Mouse (Mus musculus) retina, postnatal 7 days (tissue): ENCODE data around the gene Syk.
A peak's percentile ranks its signal among the peaks of the same experiment; 100 is the strongest.

Experiments used
- DNase-seq: peaks from one replicate; pipeline ENCODE4 v3.0.0-alpha.2; 2012; ENCODE audit warnings: low read depth, low spot score

The Syk gene

DNA sequence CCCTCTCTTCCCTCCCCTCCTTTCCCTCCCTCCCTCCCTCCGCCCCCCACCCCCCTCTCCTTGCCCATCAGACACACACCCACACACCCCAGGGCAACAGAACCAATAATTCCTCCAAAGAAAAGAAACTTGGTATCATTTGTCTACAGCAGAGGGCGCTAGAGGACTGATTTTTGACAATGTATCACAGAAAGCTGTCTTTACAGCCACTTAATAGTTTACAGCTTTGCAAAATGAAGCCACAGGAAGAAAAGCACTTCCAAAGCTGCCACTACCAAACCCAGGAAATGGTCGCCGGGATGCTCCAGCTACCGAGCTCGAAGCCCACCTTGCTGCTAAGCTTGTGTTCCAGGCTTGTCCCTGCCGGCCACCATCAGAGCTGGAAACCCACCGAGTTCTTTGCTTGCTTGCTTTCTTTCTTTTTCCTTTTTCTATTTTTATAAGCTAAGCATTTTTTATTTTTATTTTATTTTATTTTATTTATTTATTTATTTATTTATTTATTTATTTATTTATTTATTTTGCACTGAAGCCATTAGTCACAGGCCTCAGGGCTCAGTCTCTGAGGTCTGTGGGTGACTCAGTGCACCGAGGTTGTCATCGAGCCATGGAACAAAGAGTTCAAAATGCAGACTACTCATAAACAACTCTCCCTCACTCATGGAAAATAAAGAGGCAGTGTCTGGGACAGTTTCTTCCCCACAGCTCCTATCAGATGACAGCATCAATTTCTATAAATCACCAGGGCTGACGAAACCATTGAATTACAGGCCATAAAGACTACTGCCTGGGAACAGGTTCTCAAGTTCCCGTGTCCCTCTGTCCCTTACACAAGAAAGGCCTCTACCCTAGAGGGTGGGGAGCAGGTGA lies 68.6 kb downstream of the Syk start:
- DNase-seq: peak; percentile 67

DNA sequence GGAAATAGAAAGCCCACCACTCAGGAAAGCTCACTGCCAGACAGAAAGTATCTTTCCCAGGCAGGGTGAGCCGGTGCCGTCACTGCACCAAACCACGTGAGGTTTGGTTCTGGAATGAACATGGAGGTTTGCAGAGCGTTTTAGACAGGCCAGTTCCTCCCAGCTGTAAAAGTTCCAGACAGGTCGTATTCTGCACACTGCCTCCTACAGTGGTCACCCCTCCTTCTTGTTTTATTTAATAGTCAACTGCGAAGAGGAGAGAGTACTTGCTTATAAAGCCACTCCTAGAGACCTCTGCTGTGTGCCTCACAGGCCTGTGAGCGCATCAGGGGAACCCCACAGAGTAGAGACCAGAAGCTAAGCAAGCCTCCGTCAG lies 69.3 kb downstream of the Syk start:
- no peak for DNase-seq

DNA sequence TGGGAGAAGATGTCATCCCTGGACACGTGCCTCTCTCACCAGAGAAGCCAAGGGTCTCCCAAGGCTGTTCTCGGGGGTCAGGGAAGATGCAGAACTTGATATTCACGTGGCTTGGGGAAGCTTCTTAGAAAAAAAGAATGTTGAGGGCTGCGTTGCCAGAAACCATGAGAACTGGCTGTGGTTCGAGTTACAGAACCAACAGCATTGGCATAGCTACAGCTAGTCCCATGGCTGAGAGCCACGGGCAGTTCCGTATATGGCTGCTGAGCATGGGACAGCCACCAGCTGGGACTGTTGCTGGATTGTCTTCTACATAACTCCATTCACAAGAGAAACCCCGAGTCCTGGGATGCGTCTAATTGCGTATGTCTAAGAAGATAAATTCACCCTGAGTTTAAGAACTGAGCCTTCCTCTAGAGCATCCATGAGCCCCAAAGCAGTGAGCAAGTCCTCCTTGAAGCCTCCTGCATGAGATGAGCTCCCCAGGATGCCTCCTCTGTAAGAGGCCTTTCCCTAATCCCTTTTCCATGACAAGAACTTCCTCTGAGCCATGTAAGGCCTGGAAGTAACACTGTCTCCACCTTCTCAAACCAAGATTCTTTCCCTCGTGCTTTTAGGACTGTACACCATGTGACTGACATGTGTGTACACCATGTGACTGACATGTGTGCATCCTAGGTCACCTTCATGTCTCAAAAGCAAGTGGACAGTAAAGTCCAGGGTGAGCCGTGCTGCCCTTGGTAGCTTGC lies 71.3 kb downstream of the Syk start:
- no peak for DNase-seq

DNA sequence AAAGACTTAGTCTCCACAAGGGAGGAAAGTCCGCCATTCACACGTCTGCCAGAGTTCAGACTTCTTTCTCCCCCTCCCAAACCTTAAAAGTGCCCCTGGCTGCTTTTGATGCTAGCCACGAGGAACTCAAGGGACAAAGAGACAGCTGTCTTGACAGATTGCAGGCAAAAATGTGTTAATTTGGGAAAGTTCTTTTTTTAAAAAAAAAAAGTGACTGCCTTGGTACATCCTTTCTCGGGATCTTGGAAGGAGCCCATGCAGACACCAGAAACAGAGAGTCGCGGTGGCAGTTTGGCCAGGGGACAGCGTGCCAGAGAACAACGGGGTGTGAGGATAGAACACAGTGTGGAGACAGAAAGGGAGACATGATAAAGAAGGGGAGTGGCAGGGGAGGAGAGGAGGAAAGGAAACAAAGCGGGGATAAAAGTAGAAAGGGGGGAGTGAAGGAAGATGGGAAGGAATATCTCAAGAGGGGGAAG lies 71.9 kb downstream of the Syk start:
- DNase-seq: no peak

DNA sequence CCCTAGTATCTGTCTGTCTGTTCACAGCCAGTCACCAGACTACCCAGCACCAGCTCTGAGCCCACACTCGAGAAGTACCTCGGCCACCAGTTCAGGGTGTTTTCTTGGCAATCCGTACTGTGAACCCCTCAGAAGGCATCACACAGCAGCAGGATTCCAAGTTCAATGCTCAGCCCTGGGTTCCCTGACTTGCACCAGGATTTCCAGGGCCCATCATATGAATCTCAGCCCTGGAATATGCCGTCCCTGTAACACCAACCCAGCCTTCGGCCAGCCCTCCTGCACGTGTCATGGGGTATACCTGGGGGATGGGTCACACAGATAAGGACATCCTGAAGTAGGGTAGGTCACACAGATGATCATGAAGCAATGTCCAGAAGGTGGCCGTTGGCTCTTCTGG lies 75.0 kb downstream of the Syk start:
- no peak for DNase-seq

DNA sequence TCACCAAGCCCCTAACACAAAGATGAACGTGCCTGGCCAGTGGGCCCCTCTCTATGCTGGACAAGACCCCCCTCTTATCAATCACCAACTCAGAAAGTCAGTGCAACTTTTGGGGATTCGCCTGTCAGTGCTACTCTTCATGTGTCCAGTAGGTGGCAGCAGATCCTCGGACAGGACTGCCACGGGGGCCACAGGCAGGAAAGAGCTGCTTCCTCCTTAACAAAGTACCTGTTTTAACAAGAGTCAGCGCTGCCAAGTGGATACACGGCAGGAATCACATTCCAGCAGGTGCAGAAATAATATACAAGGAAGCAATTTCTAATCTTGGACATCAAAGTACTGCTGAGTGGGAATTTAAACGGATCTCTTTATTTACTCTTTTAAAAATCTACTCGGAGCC lies 75.5 kb downstream of the Syk start:
- DNase-seq: peak; percentile 39

DNA sequence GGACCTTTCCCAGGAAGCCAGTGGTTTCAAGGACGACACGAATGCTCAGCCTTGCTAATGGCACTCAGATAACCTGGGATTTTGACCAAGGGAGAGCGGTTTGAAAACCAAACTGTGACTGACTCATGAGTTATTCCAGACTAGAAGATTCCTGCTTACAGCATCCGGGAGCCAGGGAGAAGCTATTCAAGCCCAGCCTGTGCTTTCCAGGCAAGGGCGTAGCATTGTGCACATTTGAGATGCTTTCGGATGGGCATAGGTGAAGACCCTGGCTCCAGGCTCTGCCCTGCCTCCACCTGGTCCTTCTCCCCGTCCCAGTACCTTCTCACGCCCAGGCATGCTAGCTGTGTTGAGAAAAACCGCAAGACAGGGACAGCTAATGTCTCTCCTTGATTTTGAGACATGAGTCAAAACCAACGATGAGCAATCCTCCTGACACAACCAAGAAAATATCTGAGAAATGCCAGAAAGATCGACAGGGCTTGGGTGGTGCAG lies 76.2 kb downstream of the Syk start:
- DNase-seq: no peak

DNA sequence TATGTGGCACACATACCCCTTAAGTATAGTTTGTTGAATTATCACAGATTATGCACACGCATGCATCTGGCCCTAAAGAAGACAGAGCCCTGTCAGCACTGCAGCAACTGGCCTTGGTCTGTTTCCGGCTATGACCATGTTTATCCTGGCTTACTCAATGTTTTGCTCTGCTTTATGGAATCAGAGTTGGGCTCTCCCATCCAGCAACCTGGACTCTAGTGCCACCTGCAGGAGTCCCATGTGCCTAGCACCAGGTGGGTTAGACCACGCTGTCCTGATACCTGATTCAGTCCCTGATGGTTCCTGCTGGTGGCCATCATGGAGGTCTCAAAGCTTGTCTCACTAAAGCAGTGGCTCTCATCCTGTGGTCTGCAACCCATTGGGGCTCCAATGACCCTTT lies 86.9 kb downstream of the Syk start:
- no peak for DNase-seq

DNA sequence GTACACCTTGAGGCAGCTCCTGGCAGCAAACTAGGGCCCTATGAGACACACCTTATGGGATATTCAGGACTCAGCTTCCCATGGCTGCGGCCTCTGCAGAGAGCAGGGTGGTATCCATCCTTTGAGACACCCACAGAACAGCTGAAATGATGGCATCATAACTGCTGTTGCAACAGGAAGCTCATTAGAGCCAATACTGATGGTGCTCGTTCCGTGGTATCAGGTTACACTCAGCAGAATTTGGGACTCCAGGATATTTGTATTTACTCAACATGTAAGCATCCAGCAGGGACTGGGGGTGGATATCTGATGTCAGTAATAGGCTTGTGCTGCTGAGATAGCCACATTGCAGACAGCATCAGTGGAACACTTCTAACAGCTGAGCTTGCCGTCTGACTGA lies 90.3 kb downstream of the Syk start:
- no peak for DNase-seq

DNA sequence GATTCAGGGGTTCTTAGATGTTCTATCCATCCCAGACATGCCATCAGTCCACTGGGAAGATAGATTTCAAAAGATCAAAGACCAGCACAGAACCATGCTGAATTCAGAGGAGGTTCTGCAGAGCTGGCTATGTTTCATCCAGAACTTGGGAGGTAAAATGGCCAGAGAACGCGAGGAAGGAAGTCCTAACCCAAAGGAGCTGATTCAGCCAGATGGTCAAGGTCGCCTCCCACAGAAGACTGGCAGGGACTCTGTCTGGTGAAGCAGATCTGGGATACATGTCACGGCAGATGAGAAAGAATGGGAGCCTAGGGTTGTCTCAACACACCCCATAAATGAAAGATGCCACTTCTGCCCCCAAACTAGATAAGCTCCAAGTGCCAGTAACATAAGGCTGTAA lies 90.9 kb downstream of the Syk start:
- no peak for DNase-seq

DNA sequence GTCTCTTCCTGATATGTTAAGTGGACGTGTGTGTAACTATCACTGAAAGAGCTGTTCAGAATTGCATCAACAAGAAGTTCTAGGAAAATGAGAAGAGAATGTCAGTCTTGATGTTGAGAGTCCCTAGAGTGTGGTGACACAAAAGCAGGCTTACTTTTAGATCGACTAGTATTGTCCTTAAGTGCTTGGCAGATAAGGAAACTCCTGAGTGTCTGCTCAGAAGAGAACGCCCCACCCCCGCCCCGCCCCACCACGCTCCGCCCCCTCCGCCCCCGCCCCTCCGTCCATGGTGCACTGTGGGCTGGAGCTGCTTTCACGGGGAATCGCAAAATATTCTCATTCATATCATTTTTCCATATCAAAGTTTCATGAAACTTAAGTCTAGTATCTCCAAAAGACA lies 91.9 kb downstream of the Syk start:
- DNase-seq: no peak

DNA sequence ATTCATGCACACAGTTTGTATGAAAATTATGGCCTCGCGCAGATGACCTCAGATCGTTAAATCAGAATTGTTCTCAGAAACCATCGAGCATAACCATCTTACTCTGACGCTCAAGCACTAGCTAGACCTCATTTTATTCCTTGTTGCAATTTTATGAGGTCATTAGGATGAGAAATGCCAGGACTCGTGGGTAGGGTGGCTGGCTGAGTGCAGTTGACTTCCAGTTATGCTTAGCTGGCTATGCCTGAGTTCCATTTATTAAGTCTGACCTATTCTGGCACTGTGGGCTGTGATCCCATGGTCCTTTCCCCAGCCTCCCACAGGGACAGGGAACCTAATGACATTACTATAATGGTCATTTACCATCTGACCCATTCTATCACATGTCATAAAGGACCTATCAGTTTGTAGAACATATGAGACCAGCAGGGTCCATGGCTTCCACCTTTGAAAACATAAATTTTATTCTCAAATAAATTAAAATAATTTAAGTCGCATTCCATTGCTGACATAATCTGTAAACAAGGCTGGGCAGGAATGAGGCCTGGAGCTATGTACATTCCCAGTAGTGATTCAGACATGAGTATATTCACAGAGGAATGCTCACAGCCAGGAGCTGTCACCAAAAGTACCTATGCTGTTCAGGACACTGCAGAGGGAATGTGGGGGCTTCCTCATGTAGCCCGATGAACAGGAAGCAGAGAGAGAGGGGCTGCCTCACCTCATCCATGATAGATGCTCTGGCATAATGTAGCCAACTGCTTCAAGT lies 92.7 kb downstream of the Syk start:
- DNase-seq: no peak

DNA sequence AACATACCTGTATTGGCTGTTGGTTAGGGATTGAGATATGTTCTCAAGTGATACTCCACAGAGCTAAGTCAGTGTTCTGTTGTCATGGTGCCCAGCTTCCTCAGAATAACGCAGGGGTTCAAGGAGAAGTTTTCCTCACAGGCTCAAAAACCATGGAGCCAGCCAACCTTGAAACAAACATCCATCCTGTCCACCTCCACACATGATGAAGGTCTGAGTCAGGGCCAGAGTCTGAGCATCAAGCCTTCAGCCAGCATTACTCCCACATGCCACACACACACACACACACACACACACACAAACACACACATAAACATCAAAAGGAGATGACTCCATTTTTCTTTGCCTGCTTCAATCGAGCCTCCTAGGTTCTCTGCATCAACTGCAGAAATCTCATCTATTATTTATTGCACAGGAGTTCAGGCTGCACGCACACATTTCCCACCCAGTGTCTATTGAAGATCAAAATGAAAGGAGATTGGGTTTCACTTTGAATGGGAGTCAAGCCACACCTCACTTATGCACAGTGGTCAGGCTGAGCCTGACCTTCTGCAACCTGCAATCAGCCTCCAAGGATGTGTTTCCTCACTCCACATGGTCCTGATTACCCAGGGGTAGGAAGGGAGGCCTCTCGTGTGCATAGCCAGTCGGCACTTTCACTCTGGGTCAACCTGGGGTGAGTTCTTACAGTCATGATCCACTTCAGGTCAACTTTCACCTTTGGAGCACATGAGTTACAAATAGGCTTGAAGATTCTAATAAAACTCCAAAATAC lies 93.9 kb downstream of the Syk start:
- DNase-seq: no peak

DNA sequence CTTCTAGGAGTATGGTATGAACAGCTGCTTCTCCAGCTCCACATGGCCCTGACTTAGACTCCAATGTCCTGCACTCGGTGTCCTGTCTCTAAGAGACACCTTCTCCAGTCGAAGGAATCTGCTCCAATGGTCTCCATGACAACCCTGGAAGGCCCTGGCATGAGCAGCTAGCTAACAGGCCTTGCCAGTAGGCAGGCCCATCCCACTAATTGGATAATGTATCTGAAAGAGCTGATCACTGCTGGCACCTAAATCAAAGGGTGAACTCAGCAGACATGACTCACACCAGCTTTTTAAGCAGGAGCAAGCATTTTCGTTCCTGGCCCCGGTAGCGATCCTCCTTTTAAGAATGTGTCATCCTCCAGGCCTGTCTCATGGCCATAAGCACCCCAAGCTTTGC lies 96.9 kb downstream of the Syk start:
- DNase-seq: no peak

DNA sequence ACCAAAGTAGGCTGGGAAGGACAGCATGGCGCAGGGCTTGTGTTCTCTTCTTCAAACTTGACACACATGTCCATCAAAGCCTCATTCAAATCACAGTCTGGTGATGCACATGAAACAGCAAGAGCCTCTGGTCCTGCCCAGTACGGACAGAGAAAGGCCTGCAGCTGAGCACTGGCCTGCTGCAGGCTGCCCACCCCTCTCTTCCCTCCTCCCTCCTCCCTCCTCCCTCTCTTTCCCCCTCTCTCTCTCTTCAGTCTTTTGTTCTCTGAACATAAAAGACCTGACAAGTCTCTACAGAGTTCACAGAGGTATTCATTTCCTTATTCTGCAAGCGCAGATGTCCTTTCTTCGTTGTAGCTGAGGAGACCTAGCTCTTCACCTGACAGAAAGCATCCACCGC lies 99.1 kb downstream of the Syk start:
- no peak for DNase-seq

DNA sequence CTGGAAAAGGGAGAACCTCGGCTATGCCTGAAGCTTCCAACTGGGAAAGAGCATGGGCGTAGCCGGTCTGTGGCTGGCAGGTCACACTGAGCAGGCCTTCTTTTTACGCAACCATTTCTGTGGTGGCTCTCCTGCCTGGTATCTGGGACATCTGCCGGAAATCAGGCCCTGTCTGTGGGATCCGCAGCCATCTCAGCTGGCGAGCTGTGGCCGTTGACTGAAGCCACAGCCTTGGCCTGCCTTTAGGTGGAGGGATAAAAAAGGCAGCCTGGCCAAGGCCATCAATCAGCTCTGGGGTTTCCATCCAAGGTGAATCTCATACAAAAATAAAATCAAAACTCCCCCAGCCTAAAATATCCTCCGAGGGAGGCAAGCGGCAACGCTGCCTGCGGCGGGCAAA lies 107.5 kb downstream of the Syk start:
- no peak for DNase-seq

DNA sequence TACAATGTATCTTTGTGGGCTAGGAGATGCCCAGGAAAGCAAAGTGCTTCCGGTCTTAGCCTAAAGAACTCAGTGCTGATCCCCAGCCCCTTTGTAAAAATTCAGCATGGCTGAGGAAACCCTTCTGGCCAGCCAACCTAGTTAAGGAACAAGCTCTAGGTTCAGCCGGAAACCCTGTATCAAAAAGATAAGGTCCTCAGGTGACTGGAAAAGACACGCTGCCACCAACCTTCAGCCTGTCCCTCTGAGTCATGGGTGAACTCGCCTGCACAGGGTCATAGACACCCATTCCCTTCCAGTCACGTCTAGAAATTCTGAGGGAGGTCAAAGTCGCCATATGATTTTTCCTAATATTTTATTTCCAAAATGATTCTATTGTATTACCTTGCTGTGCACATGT lies 109.3 kb downstream of the Syk start:
- DNase-seq: no peak

DNA sequence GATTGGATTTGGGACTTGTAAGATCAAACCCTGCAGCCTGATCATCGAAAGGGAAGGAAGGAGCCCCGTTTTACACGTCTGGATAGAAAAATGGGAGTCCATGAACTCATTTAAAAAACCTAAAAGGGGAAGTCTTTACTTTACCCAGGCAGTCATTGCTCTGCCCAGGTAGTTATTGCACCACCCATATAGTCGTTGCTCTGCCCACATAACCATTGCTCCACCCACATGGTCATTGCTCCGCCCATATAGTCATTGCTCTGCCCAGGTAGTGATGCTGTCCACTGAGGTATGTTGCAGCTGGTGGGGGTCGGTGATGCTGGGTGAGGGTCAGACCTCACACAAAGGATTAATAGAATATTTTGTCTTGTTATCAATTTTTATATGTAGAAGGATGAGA lies 111.9 kb downstream of the Syk start:
- DNase-seq: no peak
